Mouse (Mus musculus): Measurements from ENCODE around the gene 4930404N11Rik. TPM values are rescaled to one million over a fixed set of nuclear protein-coding genes. Genes with fewer than 3 reads are reported as not detected.

The 4930404N11Rik gene
- polyA plus RNA-seq, 1 experiment from 2014 or later = 0.82 TPM

DNA sequence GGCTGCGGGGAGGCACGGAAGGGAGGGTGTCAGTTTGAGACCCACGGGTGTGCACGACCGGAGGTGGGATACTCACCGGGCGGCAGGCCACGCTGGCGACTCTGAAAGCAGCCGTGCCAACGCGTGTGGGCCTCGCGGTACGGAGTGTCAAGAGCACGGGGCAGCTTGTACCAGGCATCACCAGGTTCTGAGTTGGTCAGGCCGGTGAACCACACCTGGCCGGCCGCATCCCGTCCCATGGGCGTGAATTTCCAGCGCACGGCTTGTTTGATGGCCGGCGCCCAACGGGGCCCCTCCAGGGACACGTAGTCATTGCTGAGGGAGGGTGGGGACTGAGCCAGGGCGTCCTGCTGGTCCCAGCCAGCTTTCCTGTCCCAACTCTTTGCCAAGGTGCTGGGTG is 950 bp downstream of the 4930404N11Rik start:
- Histone ChIP-seq H3K4me2 (peak overlapping the region; percentile 82), H3K9me3 (replicated peaks) (no peaks in the 10 kb centered on the region), H3K36me3 (peaks cover 55% of the 10 kb centered on the region), H3K27me3 (replicated peaks) (peaks cover 3% of the 10 kb centered on the region; the same call in 1 of the 2 replicates), H3K9ac (peak overlapping the region; percentile 78), H3K4me1 (replicated peaks) (peaks cover 68% of the 10 kb centered on the region), H3K4me3 (peak overlapping the region; percentile 49), H3K27ac (ENCODE audit: poor library complexity, severe bottlenecking) (no peak overlapping the region)
- WGBS = 14% methylated on average over 28 of the region's 28 CpGs
- no peak; the same call in 1 of the 2 replicates for ATAC-seq (ENCODE audit: insufficient number of reproducible peaks, low FRiP score)

DNA sequence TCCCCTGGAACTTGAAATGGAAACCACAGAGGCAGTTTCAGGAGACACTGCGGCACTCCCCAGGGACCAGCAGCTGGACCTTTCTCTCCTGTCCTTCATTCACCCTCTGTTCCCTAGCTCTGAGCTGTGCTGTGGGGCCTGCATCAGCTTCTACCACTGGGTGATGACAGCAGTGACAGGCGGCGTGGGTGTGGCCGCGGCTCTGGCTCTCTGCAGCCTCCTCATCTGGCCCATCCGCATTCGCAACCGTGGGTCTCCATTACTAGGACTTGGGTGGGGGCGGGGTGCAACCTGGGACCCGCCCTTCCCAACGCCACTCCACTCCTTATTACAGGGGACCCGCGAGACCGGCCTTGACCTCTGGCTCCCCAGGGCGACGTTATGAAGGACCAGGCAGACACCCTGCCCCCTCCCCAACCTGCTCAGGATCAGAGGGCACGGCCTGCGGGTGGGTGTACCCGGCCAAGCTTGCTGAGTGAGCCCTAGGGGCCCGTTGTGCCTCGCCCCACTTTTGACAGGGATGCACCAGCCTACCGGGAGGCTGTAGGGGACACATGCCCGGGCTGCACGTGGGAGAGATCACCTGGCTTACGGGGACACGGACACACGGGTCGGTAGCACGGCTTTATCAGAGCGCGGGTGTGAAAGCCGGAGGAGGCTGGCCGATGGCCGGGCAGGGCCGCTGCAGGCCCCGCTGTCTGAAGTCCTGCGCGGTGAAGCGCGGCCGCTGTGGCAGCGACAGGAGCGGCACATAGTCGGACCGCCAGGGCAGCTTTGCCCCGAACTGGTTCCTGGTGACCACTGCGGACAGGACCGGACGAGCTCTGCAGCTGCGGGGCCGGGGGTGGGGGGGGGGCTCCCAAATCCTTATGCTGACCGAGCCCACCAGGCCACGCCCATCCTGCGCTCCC is 1.9 kb downstream of the 4930404N11Rik start:
- peaks cover 77% of the 10 kb centered on the region for H3K4me1 ChIP-seq (replicated peaks)
- WGBS = 6% methylated on average over 53 of the region's 54 CpGs

DNA sequence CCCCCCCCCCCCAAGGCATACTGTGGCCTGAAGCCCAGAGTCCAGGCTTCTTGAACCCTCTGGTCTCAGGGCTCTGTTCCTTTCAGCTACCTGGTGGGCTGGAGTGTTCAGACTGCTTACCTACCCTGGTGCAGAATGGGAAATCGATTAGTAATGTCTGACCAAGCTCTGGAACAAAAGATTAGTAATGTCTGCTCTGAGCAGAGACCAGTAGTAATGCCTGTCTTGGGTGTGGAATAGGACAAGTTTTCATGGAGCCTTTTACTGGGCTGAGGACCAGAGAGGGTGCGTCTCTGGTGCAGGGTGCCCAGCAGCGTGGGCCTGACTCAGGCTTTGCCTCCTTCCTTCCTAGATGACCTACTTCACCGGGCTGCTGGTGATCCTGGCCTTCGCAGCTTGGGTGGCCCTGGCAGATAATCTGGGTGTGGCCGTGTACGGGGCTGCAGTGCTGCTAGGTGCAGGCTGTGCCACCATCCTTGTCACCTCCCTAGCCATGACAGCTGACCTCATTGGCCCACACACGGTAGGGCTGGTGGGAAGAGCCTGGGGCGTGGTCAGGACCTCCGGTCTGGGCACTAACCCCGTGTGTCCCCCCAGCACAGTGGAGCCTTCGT is 3.2 kb downstream of the 4930404N11Rik start:
- no peaks in the 10 kb centered on the region for H3K9me3 ChIP-seq (replicated peaks)
- peaks cover 33% of the 10 kb centered on the region for H3K36me3 ChIP-seq
- peak overlapping the region; percentile 49; the same call in 1 of the 2 replicates for H3K4me3 ChIP-seq
- ATAC-seq (ENCODE audit: insufficient number of reproducible peaks, low FRiP score) = peak; percentile 58
- H3K4me1 ChIP-seq (replicated peaks) = peaks cover 87% of the 10 kb centered on the region
- peak overlapping the region; percentile 82 for H3K4me2 ChIP-seq
- 48% methylated on average over 12 of the region's 12 CpGs for WGBS
- H3K27me3 ChIP-seq (replicated peaks) = peaks cover 3% of the 10 kb centered on the region; the same call in 1 of the 2 replicates
- H3K9ac ChIP-seq = peak overlapping the region; percentile 78
- H3K27ac ChIP-seq (ENCODE audit: poor library complexity, severe bottlenecking) = peak overlapping the region; percentile 96

More for the DNA sequence above, 1.9 kb downstream of the 4930404N11Rik start:
- Histone ChIP-seq H3K4me2 (peak overlapping the region; percentile 82), H3K9ac (peak overlapping the region; percentile 78), H3K36me3 (peaks cover 45% of the 10 kb centered on the region), H3K9me3 (replicated peaks) (no peaks in the 10 kb centered on the region), H3K4me3 (peak overlapping the region; percentile 49), H3K27me3 (replicated peaks) (peaks cover 3% of the 10 kb centered on the region; the same call in 1 of the 2 replicates), H3K27ac (ENCODE audit: poor library complexity, severe bottlenecking) (peak overlapping the region; percentile 96)
- ATAC-seq (ENCODE audit: insufficient number of reproducible peaks, low FRiP score) = peak; percentile 67

DNA sequence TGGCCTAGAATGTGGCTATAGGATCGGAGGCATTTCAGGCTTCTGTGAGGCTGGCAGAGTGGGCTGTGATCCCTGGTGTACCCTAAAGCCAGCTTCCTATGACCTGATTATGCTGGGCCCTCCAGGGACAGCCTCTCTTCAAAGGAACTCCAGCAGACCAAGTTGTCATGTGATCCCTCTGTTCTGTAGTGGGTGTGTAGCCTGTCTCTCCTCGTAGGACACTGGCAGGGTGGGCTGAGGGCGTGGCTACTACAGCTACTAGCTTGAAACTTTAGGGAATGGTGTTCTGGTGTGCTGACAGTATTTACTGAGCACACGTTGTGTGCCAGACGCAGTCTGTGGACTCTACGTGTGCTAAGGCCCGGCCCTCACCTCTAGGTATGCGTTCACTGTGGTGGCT is 4.9 kb downstream of the 4930404N11Rik start:
- Histone ChIP-seq H3K36me3 (peaks cover 19% of the 10 kb centered on the region; the same call in 1 of the 2 replicates), H3K27ac (ENCODE audit: poor library complexity, severe bottlenecking) (peak overlapping the region; percentile 30; the same call in 1 of the 2 replicates), H3K27me3 (replicated peaks) (peaks cover 5% of the 10 kb centered on the region; the same call in 1 of the 2 replicates), H3K4me2 (peak overlapping the region; percentile 14), H3K4me3 (no peak overlapping the region), H3K9me3 (replicated peaks) (no peaks in the 10 kb centered on the region), H3K9ac (no peak overlapping the region), H3K4me1 (replicated peaks) (peaks cover 84% of the 10 kb centered on the region)
- no peak for ATAC-seq (ENCODE audit: insufficient number of reproducible peaks, low FRiP score)
- WGBS = 63% methylated on average over 8 of the region's 8 CpGs

DNA sequence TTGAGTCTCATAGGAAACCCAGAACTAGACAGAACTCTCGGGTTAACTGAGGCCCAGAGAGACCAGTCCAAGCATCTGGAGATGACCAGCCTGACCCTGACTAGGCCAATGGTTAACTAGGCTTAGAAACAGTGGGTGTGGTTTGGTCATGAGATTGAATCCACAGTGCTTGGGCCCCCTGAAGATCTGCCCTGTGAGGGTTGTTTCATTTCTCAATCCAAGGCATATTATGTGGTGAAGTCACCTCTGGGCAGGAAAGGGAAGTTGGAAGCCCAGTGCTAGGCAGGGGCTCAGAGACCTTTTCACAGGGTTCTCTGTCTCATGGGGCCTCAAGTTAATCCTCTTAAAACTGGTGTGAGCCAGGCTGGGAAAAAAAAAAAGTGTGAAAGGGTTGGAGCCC is 6.8 kb downstream of the 4930404N11Rik start:
- H3K9me3 ChIP-seq (replicated peaks) = no peaks in the 10 kb centered on the region
- H3K27ac ChIP-seq (ENCODE audit: poor library complexity, severe bottlenecking) = no peak overlapping the region
- H3K27me3 ChIP-seq (replicated peaks) = peaks cover 5% of the 10 kb centered on the region; the same call in 1 of the 2 replicates
- H3K36me3 ChIP-seq = peaks cover 19% of the 10 kb centered on the region; the same call in 1 of the 2 replicates
- peak overlapping the region; percentile 81 for H3K4me3 ChIP-seq
- ATAC-seq (ENCODE audit: insufficient number of reproducible peaks, low FRiP score) = no peak
- WGBS = 47% methylated on average over 1 of the region's 1 CpGs
- H3K9ac ChIP-seq = peak overlapping the region; percentile 85
- peak overlapping the region; percentile 93 for H3K4me2 ChIP-seq
- peaks cover 65% of the 10 kb centered on the region for H3K4me1 ChIP-seq (replicated peaks)

DNA sequence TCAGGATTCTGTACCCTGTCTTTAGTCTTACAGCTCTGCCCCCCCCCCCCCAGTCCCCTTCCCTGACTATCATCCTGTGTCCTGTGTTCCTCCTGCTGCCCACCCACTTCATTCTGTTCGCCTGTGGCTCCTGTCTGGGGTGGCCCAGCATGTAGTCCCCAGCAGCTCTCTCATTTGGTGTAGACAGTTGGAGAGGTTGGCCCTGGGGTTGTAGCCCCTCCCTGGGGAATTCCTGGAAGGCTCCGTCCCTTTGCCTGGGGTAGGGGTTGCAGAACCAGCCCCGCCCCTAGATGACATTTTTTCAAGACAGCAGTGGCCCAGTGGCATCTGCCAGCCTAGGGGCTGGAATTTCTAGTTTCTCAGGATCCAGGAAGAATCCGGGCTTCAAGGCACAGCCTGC is 7.4 kb downstream of the 4930404N11Rik start:
- peaks cover 59% of the 10 kb centered on the region for H3K4me1 ChIP-seq (replicated peaks)
- no peak for ATAC-seq (ENCODE audit: insufficient number of reproducible peaks, low FRiP score)

DNA sequence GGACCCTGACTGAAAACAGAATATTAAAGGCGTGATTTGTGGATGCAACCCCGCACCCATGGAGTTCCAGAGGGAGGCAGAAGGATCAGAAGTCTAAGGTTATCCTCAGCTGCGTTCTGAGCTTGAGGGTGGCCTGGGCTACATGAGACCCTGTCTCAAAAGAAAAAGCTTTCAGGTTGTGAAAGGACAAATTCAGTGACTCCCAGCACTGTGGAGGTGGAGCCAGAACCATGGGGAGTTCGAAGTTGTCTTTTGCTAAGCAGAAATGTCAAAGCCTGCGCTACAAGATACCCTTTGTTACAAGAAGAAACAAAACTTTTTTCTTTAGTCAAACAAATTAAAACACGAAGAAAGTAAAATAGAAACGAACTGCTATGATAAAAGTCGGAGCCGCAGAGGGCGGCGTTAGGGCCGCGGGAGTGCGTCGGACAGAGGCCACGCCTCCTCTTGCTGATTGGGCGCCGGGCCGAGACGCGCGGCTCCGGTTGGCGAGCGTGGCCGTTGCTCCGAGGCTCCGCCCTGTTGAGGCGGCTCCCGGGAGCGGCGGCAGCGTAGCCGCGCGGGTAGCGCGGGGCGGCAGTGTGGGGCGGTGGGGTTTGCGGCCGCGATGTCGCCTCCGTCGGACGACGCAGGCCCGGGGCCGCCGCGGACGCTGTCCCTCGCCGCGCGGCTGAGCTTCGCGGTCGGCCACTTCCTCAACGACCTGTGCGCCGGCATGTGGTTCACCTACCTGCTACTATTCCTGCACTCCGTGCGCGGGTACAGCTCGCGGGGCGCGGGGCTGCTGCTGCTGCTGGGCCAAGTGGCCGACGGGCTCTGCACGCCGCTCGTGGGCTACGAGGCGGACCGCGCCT is 8.4 kb downstream of the 4930404N11Rik start, which contains the start of gene Mfsd12:
Gene Mfsd12, plus strand, starts transcription at position 501 of the 854 bp plus-strand sequence.
- 2% methylated on average over 79 of the region's 79 CpGs for WGBS
- H3K27me3 ChIP-seq (replicated peaks) = 0 out of 2 replicates have a peak, but pooled peaks cover 3% of the 10 kb centered on the region
- H3K4me1 ChIP-seq (replicated peaks) = peaks cover 49% of the 10 kb centered on the region
- H3K4me3 ChIP-seq = peak within 1 kb of the TSS; percentile 81
- peak within 1 kb of the TSS; percentile 93 for H3K4me2 ChIP-seq
- peaks cover 14% of the 10 kb centered on the region; the same call in 1 of the 2 replicates for H3K36me3 ChIP-seq
- H3K27ac ChIP-seq (ENCODE audit: poor library complexity, severe bottlenecking) = peak within 1 kb of the TSS; percentile 35
- peak; percentile 89 for ATAC-seq (ENCODE audit: insufficient number of reproducible peaks, low FRiP score)
- no peaks in the 10 kb centered on the region for H3K9me3 ChIP-seq (replicated peaks)
- peak within 1 kb of the TSS; percentile 85 for H3K9ac ChIP-seq

More for the DNA sequence above, 7.4 kb downstream of the 4930404N11Rik start:
- H3K36me3 ChIP-seq = peaks cover 19% of the 10 kb centered on the region; the same call in 1 of the 2 replicates
- WGBS = 19% methylated on average over 4 of the region's 4 CpGs
- H3K4me3 ChIP-seq = peak overlapping the region; percentile 81
- peaks cover 5% of the 10 kb centered on the region; the same call in 1 of the 2 replicates for H3K27me3 ChIP-seq (replicated peaks)
- peak overlapping the region; percentile 93 for H3K4me2 ChIP-seq
- peak overlapping the region; percentile 35; the same call in 1 of the 2 replicates for H3K27ac ChIP-seq (ENCODE audit: poor library complexity, severe bottlenecking)
- H3K9ac ChIP-seq = peak overlapping the region; percentile 85
- H3K9me3 ChIP-seq (replicated peaks) = no peaks in the 10 kb centered on the region

GRCm38 (mm10) chr10:81356352-81356990 is 9.1 kb downstream of the 4930404N11Rik start:
- no peak overlapping the region for H3K27ac ChIP-seq (ENCODE audit: poor library complexity, severe bottlenecking)

GRCm38 (mm10) chr10:81355533-81355932 is 10.1 kb downstream of the 4930404N11Rik start:
- no peak for ATAC-seq (ENCODE audit: insufficient number of reproducible peaks, low FRiP score)
- 69% methylated on average over 4 of the region's 4 CpGs for WGBS
- Histone ChIP-seq H3K9me3 (replicated peaks) (no peaks in the 10 kb centered on the region), H3K36me3 (peaks cover 3% of the 10 kb centered on the region; the same call in 1 of the 2 replicates), H3K4me1 (replicated peaks) (peaks cover 44% of the 10 kb centered on the region), H3K4me2 (no peak overlapping the region), H3K4me3 (no peak overlapping the region), H3K27me3 (replicated peaks) (0 out of 2 replicates have a peak, but pooled peaks cover 3% of the 10 kb centered on the region), H3K27ac (ENCODE audit: poor library complexity, severe bottlenecking) (no peak overlapping the region), H3K9ac (0 out of 2 replicates have a peak overlapping the region, but pooled peaks have one; percentile 21)

More at GRCm38 (mm10) chr10:81356352-81356990, 9.1 kb downstream of the 4930404N11Rik start:
- Histone ChIP-seq H3K9me3 (replicated peaks) (no peaks in the 10 kb centered on the region), H3K36me3 (peaks cover 6% of the 10 kb centered on the region; the same call in 1 of the 2 replicates), H3K27me3 (replicated peaks) (0 out of 2 replicates have a peak, but pooled peaks cover 3% of the 10 kb centered on the region), H3K4me2 (peak overlapping the region; percentile 93), H3K9ac (peak overlapping the region; percentile 47), H3K4me3 (peak overlapping the region; percentile 81), H3K4me1 (replicated peaks) (peaks cover 46% of the 10 kb centered on the region)
- ATAC-seq (ENCODE audit: insufficient number of reproducible peaks, low FRiP score) = no peak
- WGBS = 49% methylated on average over 12 of the region's 12 CpGs

Data from heart, embryonic 12.5 days (tissue).